Mouse (Mus musculus) heart, embryonic 11.5 days (tissue): ENCODE data around the gene Kiz. TPM values are rescaled to one million over a fixed set of nuclear protein-coding genes. Genes with fewer than 3 reads are reported as not detected.

Experiments used
- ATAC-seq: fragments of 200-750 bp; cut with Nextera tagmentation; replicated peaks from 2 replicates; pipeline ENCODE4 v1.8.0; 2017; ENCODE audit warnings: moderate library complexity; ENCODE audit not compliant: insufficient number of reproducible peaks, low FRiP score, low TSS enrichment
- H3K27ac ChIP-seq: fragments of 300-500 bp; sonication (generic); 2 replicates; pipeline ENCODE4 v1.5.1; 2014; ENCODE audit warnings: mild to moderate bottlenecking, low read depth, low read length
- H3K27me3 ChIP-seq: fragments of 300-500 bp; sonication (generic); 2 replicates; pipeline ENCODE4 v1.6.1; 2014; ENCODE audit warnings: mild to moderate bottlenecking, low read length, mixed read lengths; ENCODE audit not compliant: control insufficient read depth, insufficient read depth
- H3K36me3 ChIP-seq: fragments of 300-500 bp; sonication (generic); 2 replicates; pipeline ENCODE4 v1.6.1; 2014; ENCODE audit warnings: mild to moderate bottlenecking, low read length, moderate library complexity, mixed read lengths; ENCODE audit not compliant: control insufficient read depth, insufficient read depth
- H3K4me1 ChIP-seq: fragments of 300-500 bp; sonication (generic); 2 replicates; pipeline ENCODE4 v1.6.1; 2014; ENCODE audit warnings: low read length; ENCODE audit not compliant: control insufficient read depth, insufficient read depth
- H3K4me2 ChIP-seq: fragments of 300-500 bp; sonication (generic); 2 replicates; pipeline ENCODE4 v1.6.1; 2014; ENCODE audit warnings: mild to moderate bottlenecking, moderate library complexity
- H3K4me3 ChIP-seq: fragments of 300-500 bp; sonication (generic); 2 replicates; pipeline ENCODE4 v1.5.1; 2014; ENCODE audit warnings: low read depth, low read length
- H3K9ac ChIP-seq: fragments of 300-500 bp; sonication (generic); 2 replicates; pipeline ENCODE4 v1.6.1; 2014; ENCODE audit warnings: mild to moderate bottlenecking, low read depth, low read length, moderate library complexity
- H3K9me3 ChIP-seq: fragments of 300-500 bp; sonication (generic); replicated peaks from 2 replicates; pipeline ENCODE4 v1.6.1; 2016; ENCODE audit warnings: low read length; ENCODE audit not compliant: control insufficient read depth
- WGBS: fragments of 180-500 bp; shearing (Covaris S2); extraction: QIAGEN DNeasy Blood & Tissue Kit; methylation state at CpG from one replicate; pipeline ENCODE4 v1.1.7; 2014; ENCODE audit not compliant: insufficient replicate concordance; 5-methylcytosine and 5-hydroxymethylcytosine counted together
- polyA plus RNA-seq: library from polyadenylated mRNA; unstranded; fragments of >200 nt; fragmentation: Nextera tagmentation; extraction: Ambion mirVana; gene quantifications from 2 replicates; pipeline ENCODE4 v1.2.1, GENCODE M21; 2014

Gene Kiz
- polyA plus RNA-seq, 1 experiment from 2014 or later, result 20.9 TPM

DNA sequence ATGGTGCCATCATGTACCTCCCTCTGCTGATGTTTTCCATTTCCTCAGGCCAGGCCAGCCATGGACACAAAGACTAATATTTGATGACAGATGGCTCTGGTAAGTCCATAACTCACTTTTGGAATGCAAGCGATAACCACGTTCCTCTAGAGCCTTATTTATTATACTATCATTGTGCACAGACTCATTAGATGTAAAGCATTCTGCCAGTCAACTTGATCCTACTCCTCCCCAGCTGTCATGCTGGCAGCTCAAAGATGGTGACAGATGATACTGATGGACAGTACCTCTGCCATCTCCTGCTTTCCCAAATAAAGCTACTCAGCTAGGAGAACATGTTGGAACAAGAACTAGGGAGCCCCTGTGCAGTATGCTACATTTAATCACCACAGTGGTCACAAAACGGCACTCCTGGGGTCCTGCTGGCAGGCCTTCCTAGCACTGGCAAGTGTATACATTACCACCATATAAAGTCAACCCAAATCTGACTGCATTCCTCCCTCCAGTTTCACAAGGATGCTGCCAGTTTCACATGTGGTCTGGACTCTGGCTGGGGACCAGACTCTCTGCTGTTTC, 119.9 kb downstream of the Kiz start:
- Histone ChIP-seq H3K4me3 (no peak overlapping the region), H3K9me3 (no peaks in the 10 kb centered on the region), H3K27ac (no peak overlapping the region), H3K9ac (no peak overlapping the region), H3K4me1 (no peaks in the 10 kb centered on the region), H3K36me3 (no peaks in the 10 kb centered on the region), H3K4me2 (no peak overlapping the region), H3K27me3 (no peaks in the 10 kb centered on the region)
- 73% methylated on average over 3 of the region's 3 CpGs for WGBS
- ATAC-seq, result no peak

- Histone ChIP-seq H3K27me3 (no peaks in the 10 kb centered on the region), H3K4me3 (no peak overlapping the region), H3K27ac (no peak overlapping the region), H3K9ac (no peak overlapping the region), H3K4me1 (peaks cover 5% of the 10 kb centered on the region; the same call in 1 of the 2 replicates), H3K9me3 (no peaks in the 10 kb centered on the region), H3K4me2 (no peak overlapping the region), H3K36me3 (no peaks in the 10 kb centered on the region)
- WGBS, result 81% methylated on average over 2 of the region's 2 CpGs
- no peak for ATAC-seq
These were observed 127.1 kb downstream of the Kiz start for GRCm38 (mm10) chr2:146982786-146983185.

DNA sequence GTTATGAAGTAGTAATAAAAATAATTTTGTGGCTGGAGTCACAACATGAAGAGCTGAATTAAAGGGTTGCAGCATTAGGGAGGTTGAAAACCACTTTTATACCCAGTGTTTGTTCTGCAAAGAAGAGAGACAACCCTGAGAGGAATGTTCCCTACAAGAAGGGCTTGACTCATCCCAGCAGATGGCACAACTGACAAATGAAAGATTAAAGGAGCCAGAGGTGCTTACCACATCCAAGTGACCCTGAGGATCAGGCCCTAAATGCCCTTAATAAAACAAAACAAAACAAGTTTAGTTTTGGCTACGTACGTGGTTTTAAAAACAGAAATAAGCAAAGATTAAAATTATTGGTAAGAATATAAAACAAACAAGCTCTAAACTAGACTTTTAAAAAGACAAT, 129.2 kb downstream of the Kiz start:
- Histone ChIP-seq H3K27ac (no peak overlapping the region), H3K36me3 (no peaks in the 10 kb centered on the region), H3K4me1 (peaks cover 5% of the 10 kb centered on the region; the same call in 1 of the 2 replicates), H3K9me3 (no peaks in the 10 kb centered on the region), H3K4me3 (no peak overlapping the region), H3K9ac (no peak overlapping the region), H3K27me3 (no peaks in the 10 kb centered on the region), H3K4me2 (no peak overlapping the region)
- ATAC-seq, result no peak
- WGBS, result 84% methylated on average over 2 of the region's 2 CpGs

DNA sequence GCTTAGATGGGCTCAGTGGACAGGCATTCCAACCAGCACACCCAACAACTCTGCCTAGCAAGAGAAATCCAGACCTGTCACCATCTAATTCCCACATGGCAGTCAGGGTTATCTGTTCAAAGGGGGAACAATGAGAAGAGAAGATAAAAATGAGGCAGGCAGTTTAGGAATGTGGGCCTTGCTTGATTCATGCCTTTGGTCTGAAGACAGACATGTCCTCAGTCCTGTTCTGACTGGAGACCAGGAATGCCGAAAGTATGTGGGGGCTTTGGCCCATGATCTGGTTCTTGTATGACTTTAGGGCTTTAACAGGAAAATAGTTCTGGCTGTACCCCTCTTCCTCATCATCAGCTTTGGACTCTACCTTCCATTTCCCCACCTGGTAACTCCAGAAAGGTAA, 130.1 kb downstream of the Kiz start:
- no peak overlapping the region for H3K27ac ChIP-seq
- H3K4me2 ChIP-seq, result no peak overlapping the region
- H3K9me3 ChIP-seq, result no peaks in the 10 kb centered on the region
- ATAC-seq, result peak; percentile 57
- 22% methylated on average over 1 of the region's 1 CpGs for WGBS
- H3K4me1 ChIP-seq, result peaks cover 5% of the 10 kb centered on the region; the same call in 1 of the 2 replicates
- H3K27me3 ChIP-seq, result no peaks in the 10 kb centered on the region
- no peak overlapping the region for H3K9ac ChIP-seq
- no peaks in the 10 kb centered on the region for H3K36me3 ChIP-seq
- no peak overlapping the region for H3K4me3 ChIP-seq

DNA sequence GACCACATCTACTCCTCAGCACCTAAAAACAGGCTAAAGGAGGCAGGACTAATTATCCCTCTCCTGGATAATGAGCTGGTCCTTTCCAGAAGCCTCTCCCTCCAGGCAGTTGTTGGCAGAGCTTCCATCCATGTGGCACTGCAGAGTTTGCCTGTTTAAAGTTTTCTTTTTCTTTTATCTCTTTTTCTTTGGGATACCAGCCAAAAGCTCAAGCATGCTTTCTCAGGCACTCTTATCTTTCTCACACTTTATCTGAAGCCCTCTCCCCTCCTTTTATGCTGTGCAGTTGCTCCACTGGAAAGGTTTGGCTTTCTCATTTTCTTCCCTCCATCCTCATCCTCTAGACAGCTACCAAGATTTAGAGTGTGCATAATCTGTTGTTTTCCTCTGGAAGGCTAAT, 130.8 kb downstream of the Kiz start:
- H3K4me2 ChIP-seq, result no peak overlapping the region
- H3K27me3 ChIP-seq, result no peaks in the 10 kb centered on the region
- H3K9me3 ChIP-seq, result no peaks in the 10 kb centered on the region
- no peak overlapping the region for H3K4me3 ChIP-seq
- no peak overlapping the region for H3K9ac ChIP-seq
- ATAC-seq, result no peak
- no peaks in the 10 kb centered on the region for H3K36me3 ChIP-seq
- H3K4me1 ChIP-seq, result peaks cover 5% of the 10 kb centered on the region; the same call in 1 of the 2 replicates
- no peak overlapping the region for H3K27ac ChIP-seq

DNA sequence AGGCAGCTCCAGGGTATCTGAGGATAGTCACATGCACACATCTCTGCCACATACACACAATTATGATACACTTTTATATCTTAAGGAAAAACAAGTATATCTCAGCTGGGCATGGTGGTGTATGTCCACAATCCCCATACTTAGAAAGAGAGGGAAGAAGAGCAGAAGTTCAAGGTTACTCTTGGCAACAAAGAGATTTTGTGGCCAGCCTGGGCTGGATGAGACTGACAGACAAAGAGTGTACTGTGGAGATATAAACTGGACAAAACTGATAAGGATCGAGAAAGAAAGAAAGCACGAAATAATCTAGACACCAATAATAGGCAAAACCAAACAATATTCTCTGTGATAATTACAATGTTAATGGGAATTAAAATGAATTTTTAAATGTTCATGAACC, 151.6 kb downstream of the Kiz start:
- H3K27ac ChIP-seq, result no peak overlapping the region
- WGBS, result 85% methylated on average over 2 of the region's 2 CpGs
- no peaks in the 10 kb centered on the region for H3K27me3 ChIP-seq
- no peaks in the 10 kb centered on the region for H3K36me3 ChIP-seq
- H3K4me1 ChIP-seq, result no peaks in the 10 kb centered on the region; the same call in 1 of the 2 replicates
- no peaks in the 10 kb centered on the region for H3K9me3 ChIP-seq
- ATAC-seq, result no peak
- H3K9ac ChIP-seq, result no peak overlapping the region
- H3K4me3 ChIP-seq, result no peak overlapping the region
- H3K4me2 ChIP-seq, result no peak overlapping the region

- H3K9me3 ChIP-seq, result no peaks in the 10 kb centered on the region
- no peak for ATAC-seq
- no peaks in the 10 kb centered on the region for H3K36me3 ChIP-seq
- H3K27ac ChIP-seq, result no peak overlapping the region
- H3K9ac ChIP-seq, result no peak overlapping the region
- H3K4me2 ChIP-seq, result no peak overlapping the region
- no peaks in the 10 kb centered on the region for H3K27me3 ChIP-seq
- H3K4me3 ChIP-seq, result no peak overlapping the region
- H3K4me1 ChIP-seq, result no peaks in the 10 kb centered on the region; the same call in 1 of the 2 replicates
These were observed 153.4 kb downstream of the Kiz start for GRCm38 (mm10) chr2:147009084-147009483.

DNA sequence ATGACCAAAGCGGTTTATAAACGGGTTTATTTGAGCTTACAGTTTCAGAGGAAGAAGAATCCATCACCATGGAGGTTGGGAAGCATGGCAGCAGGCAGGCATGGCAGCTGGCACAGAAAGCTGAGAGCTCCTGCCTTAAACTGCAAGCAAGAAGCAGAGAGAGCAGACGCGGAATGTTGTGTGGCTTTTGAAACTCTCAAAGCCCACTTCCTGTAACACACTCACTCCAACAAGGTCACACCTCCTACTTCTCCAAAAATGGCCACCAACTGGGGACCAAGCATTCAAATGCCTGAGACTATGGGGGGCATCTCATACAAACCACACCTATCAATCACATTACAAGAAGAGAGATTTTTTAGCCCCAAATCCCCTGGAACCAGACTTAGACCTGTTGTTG, 154.5 kb downstream of the Kiz start:
- Histone ChIP-seq H3K9me3 (no peaks in the 10 kb centered on the region), H3K27me3 (no peaks in the 10 kb centered on the region)

DNA sequence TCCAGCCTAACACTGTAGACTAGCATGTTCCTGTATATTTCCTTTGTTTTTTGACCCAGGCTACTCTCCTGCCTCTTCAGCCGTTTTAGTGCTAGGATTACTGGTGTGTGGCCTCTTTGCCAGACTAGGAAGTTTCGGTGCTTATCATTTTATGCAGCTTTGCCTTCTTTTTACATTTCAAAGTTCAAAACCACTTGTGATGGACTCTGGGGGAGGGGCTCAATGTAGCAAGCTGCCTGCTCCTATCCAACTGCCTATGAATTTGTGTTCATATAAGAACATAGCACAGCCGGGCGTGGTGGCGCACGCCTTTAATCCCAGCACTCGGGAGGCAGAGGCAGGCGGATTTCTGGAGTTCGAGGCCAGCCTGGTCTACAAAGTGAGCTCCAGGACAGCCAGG, 155.3 kb downstream of the Kiz start:
- H3K9ac ChIP-seq, result no peak overlapping the region
- H3K4me3 ChIP-seq, result no peak overlapping the region
- H3K36me3 ChIP-seq, result no peaks in the 10 kb centered on the region
- H3K4me2 ChIP-seq, result no peak overlapping the region
- no peaks in the 10 kb centered on the region; the same call in 1 of the 2 replicates for H3K4me1 ChIP-seq
- H3K27ac ChIP-seq, result no peak overlapping the region
- H3K9me3 ChIP-seq, result no peaks in the 10 kb centered on the region
- ATAC-seq, result no peak
- 95% methylated on average over 9 of the region's 9 CpGs for WGBS
- no peaks in the 10 kb centered on the region for H3K27me3 ChIP-seq

More for the DNA sequence above, 154.5 kb downstream of the Kiz start:
- Histone ChIP-seq H3K36me3 (no peaks in the 10 kb centered on the region), H3K27ac (no peak overlapping the region), H3K4me3 (no peak overlapping the region), H3K4me2 (no peak overlapping the region), H3K9ac (no peak overlapping the region), H3K4me1 (no peaks in the 10 kb centered on the region; the same call in 1 of the 2 replicates)
- 85% methylated on average over 4 of the region's 4 CpGs for WGBS
- ATAC-seq, result no peak
